Mouse (Mus musculus) hematopoietic stem cell, adult 5-6 weeks (primary cell): ENCODE results near the gene Tprkb. TPM values are rescaled to one million over a fixed set of nuclear protein-coding genes. Genes with fewer than 3 reads are reported as not detected.
"Not testable (repeated sequence)": the region's sequence is repeated elsewhere in the genome, so short reads cannot be mapped to it uniquely, and the experiment has no call there.

ENCODE experiments used
- ATAC-seq, 2 experiments: fragments of 125-278 bp in 1 of 2; replicated peaks in 1 of 2; 2 replicates each; pipeline ENCODE4 v1.8.0; 2016 to 2017; ENCODE audit warnings: inconsistent platforms in 2 of 2, mild to moderate bottlenecking in 2 of 2, moderate number of reproducible peaks in 2 of 2, low read depth in 1 of 2, moderate TSS enrichment in 1 of 2; ENCODE audit not compliant: low FRiP score in 2 of 2, poor library complexity in 2 of 2, severe bottlenecking in 2 of 2, insufficient read depth in 1 of 2, low TSS enrichment in 1 of 2
- total RNA-seq: library from RNA; stranded (forward); fragments of 172-1452, 232-1000 nt; gene quantifications from 2 replicates; pipeline ENCODE4 v1.2.3, GENCODE M21; 2017

Tprkb gene
- total RNA-seq: 37.2 and 68.0 TPM in 2 replicates

- ATAC-seq: no peak
Measured at GRCm38 (mm10) chr6:85911587-85911986, at the start of gene Tprkb. Tprkb (plus strand) TSS chr6:85911865.

- ATAC-seq: no peak
Measured at GRCm38 (mm10) chr6:85862565-85862964, 49.1 kb upstream of the Tprkb start.

- ATAC-seq: no peak
Measured at GRCm38 (mm10) chr6:85863136-85863535, 48.5 kb upstream of the Tprkb start.

- ATAC-seq: no peak
Measured at GRCm38 (mm10) chr6:85863840-85864239, 47.8 kb upstream of the Tprkb start.

- ATAC-seq: not testable (repeated sequence)
Measured at GRCm38 (mm10) chr6:85864900-85865639, 46.6 kb upstream of the Tprkb start.

- ATAC-seq: not testable (repeated sequence)
Measured at GRCm38 (mm10) chr6:85866166-85866565, 45.5 kb upstream of the Tprkb start.

GRCm38 (mm10) chr6:85866995-85867394, 44.7 kb upstream of the Tprkb start:
- ATAC-seq: not testable (repeated sequence)

- peak; percentile 56 to 82 for ATAC-seq
Measured at GRCm38 (mm10) chr6:85867726-85868690, 43.7 kb upstream of the Tprkb start.

- not testable (repeated sequence) for ATAC-seq
Measured at GRCm38 (mm10) chr6:85869006-85869405, 42.7 kb upstream of the Tprkb start, which contains the start of gene Nat8f2. Nat8f2 (minus strand) TSS chr6:85869158.

- not testable (repeated sequence) for ATAC-seq
Measured at GRCm38 (mm10) chr6:85883246-85883645, 28.4 kb upstream of the Tprkb start.

- ATAC-seq: no peak
Measured at GRCm38 (mm10) chr6:85884311-85884710, 27.4 kb upstream of the Tprkb start.

- no peak for ATAC-seq
Measured at GRCm38 (mm10) chr6:85888961-85889360, 22.7 kb upstream of the Tprkb start.

GRCm38 (mm10) chr6:85895061-85895648, 16.5 kb upstream of the Tprkb start:
- peak; percentile 56 to 62 for ATAC-seq

- not testable (repeated sequence) for ATAC-seq
Measured at GRCm38 (mm10) chr6:85898596-85899475, 12.8 kb upstream of the Tprkb start.

- no peak for ATAC-seq
Measured at GRCm38 (mm10) chr6:85902303-85902702, 9.4 kb upstream of the Tprkb start.

- peak; percentile 81 to 83 for ATAC-seq
Measured at GRCm38 (mm10) chr6:85904642-85905061, 7.0 kb upstream of the Tprkb start, which contains the start of gene Nat8f4. Nat8f4 (minus strand) TSS chr6:85904884.

- ATAC-seq: not testable (repeated sequence)
Measured at GRCm38 (mm10) chr6:85906911-85907351, 4.7 kb upstream of the Tprkb start.
